Mouse (Mus musculus): Measurements from ENCODE around the gene Ccrl2.

DNA sequence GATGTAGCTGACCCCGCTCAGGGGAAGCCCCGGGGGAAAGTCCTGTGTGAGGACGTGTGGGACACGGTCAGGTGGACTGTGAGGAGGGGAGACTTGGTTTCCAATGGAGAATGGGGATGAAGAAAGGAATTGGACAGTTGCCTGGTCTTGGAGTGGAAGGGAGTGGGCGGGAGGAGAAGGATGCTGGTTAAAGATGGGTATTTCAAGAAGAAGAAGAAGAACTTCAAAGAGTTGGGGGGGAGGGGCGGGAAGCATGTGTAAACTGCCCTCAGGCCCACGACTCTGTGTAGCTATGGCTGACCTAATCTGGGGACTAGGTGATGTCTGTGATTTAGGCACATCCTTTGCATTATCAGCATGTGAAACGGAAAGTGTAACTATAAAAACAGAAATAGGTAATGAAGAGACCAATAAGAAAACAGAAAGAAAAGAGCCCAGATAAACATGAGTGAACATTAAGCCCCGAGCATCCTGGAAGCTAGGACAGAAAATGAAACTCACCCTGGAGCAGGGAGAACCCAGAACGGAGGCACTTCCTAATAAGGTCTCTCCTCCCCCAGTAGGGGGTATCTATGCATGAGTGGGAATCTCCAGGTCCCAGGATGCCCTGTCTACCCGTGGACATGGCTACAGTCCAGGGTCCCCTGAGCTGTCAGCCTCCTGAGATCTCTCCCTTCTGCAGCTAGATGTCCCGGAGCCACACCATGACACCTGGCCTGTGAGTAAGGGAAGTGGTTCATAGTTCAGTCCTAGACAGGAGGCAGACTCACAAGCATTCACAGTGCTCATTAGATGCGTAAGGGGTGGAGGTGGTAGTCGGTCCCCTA lies 438 bp upstream of the Ccrl2 start:
- TF ChIP-seq POLR2A (IDR thresholded peaks at IDR 0.05; ENCODE audit: low read depth, low read length) (no peak), CTCF (conservative IDR thresholded peaks at IDR 0.05; ENCODE audit: insufficient read depth, insufficient read length, low read depth, low read length) (no peak)

Measured in kidney, adult 2 months (tissue).